Mouse (Mus musculus) adrenal gland (tissue): Measurements from ENCODE around the gene Hal.
"Not testable (repeated sequence)": the region's sequence is repeated elsewhere in the genome, so short reads cannot be mapped to it uniquely, and the experiment has no call there.

ENCODE experiments used
- intact Hi-C: fragments of 180-260 bp; cut with DNase I; formaldehyde crosslinking; loops from one replicate; pipeline ENCODE4 v1.15.1; 2025

Gene Hal

GRCm38 (mm10) chr10:93515419-93515818, 26.9 kb downstream of the Hal start:
- intact Hi-C loops: no loop called here

- intact Hi-C loops: no loop called here
Measured at GRCm38 (mm10) chr10:93515927-93516326, 27.4 kb downstream of the Hal start.

GRCm38 (mm10) chr10:93517754-93518153, 29.2 kb downstream of the Hal start:
- intact Hi-C loops: no loop called here

GRCm38 (mm10) chr10:93518186-93518585, 29.6 kb downstream of the Hal start:
- intact Hi-C loops: no loop called here

GRCm38 (mm10) chr10:93518620-93519019, 30.1 kb downstream of the Hal start:
- intact Hi-C loops: no loop called here

- intact Hi-C loops: no loop called here
Measured at GRCm38 (mm10) chr10:93519159-93519558, 30.6 kb downstream of the Hal start.

GRCm38 (mm10) chr10:93519756-93520155, 31.2 kb downstream of the Hal start:
- intact Hi-C loops: no loop called here

GRCm38 (mm10) chr10:93520994-93521393, 32.4 kb downstream of the Hal start:
- intact Hi-C loops: no loop called here

GRCm38 (mm10) chr10:93525329-93525728, 36.8 kb downstream of the Hal start:
- intact Hi-C loops: no loop called here

GRCm38 (mm10) chr10:93538287-93538686, 49.7 kb downstream of the Hal start:
- intact Hi-C loops: no loop called here

- intact Hi-C loops: no loop called here
Measured at GRCm38 (mm10) chr10:93538818-93539217, 50.2 kb downstream of the Hal start.

- intact Hi-C loops: no loop called here
Measured at GRCm38 (mm10) chr10:93539775-93540430, 51.3 kb downstream of the Hal start, which contains the start of gene Amdhd1. Amdhd1 (minus strand) TSS chr10:93540033.

GRCm38 (mm10) chr10:93540431-93541210, 52.1 kb downstream of the Hal start, which contains the start of gene Ccdc38:
Ccdc38 (plus strand) TSS chr10:93540632.
- intact Hi-C loops: no loop called here

GRCm38 (mm10) chr10:93541585-93541984, 53.0 kb downstream of the Hal start:
- intact Hi-C loops: no loop called here

- intact Hi-C loops: no loop called here
Measured at GRCm38 (mm10) chr10:93542356-93542755, 53.8 kb downstream of the Hal start.

- intact Hi-C loops: no loop called here
Measured at GRCm38 (mm10) chr10:93543176-93543575, 54.6 kb downstream of the Hal start.

- intact Hi-C loops: no loop called here
Measured at GRCm38 (mm10) chr10:93544172-93544571, 55.6 kb downstream of the Hal start.

- intact Hi-C loops: loop anchor here (5.0 kb wide), 2 partner anchors 61 to 121 kb away; partner anchors contain the start of gene Hal
Measured at GRCm38 (mm10) chr10:93547741-93548270, 59.2 kb downstream of the Hal start.

GRCm38 (mm10) chr10:93548991-93549390, 60.4 kb downstream of the Hal start:
- intact Hi-C loops: loop anchor here (5.0 kb wide), 2 partner anchors 62 to 122 kb away; partner anchors contain the start of gene Hal

- intact Hi-C loops: loop anchor here (5.0 kb wide), 2 partner anchors 63 to 123 kb away; partner anchors contain the start of gene Hal
Measured at GRCm38 (mm10) chr10:93549821-93550220, 61.3 kb downstream of the Hal start.

- intact Hi-C loops: no loop called here
Measured at GRCm38 (mm10) chr10:93552596-93552995, 64.0 kb downstream of the Hal start.

GRCm38 (mm10) chr10:93557971-93558370, 69.4 kb downstream of the Hal start:
- intact Hi-C loops: not testable (repeated sequence)
